Mouse (Mus musculus) heart, adult 8-10 months (tissue): ENCODE results near the gene Prtg. TPM values are rescaled to one million over a fixed set of nuclear protein-coding genes. Genes with fewer than 3 reads are reported as not detected.

Experiments used
- DNase-seq: peaks from one replicate; pipeline ENCODE4 v3.0.0; 2022; ENCODE audit warnings: low spot score
- total RNA-seq, 4 experiments: library from RNA; stranded (reverse); gene quantifications; 2 replicates each; pipeline ENCODE4 v1.2.4; 2022

Prtg gene
- total RNA-seq: under 1 TPM in 3 of 4 experiments, not detected in 1; 0.06 to 0.17 (median 0.12) TPM

- DNase-seq: no peak
Observed at GRCm38 (mm10) chr9:72806731-72807419, at the start of gene Prtg. Gene Prtg (plus strand): TSS chr9:72806874.

GRCm38 (mm10) chr9:72757143-72757542 lies 49.5 kb upstream of the Prtg start:
- no peak for DNase-seq

GRCm38 (mm10) chr9:72758705-72759131 lies 48.0 kb upstream of the Prtg start:
- no peak for DNase-seq

- DNase-seq: peak; percentile 43
Observed at GRCm38 (mm10) chr9:72763050-72763718, 43.5 kb upstream of the Prtg start.

GRCm38 (mm10) chr9:72766789-72767349 lies 39.8 kb upstream of the Prtg start:
- peak; percentile 85 for DNase-seq

GRCm38 (mm10) chr9:72775022-72775421 lies 31.7 kb upstream of the Prtg start:
- DNase-seq: no peak

GRCm38 (mm10) chr9:72779004-72779403 lies 27.7 kb upstream of the Prtg start:
- no peak for DNase-seq

- DNase-seq: no peak
Observed at GRCm38 (mm10) chr9:72779733-72780132, 26.9 kb upstream of the Prtg start.

- DNase-seq: no peak
Observed at GRCm38 (mm10) chr9:72780694-72781093, 26.0 kb upstream of the Prtg start.

- no peak for DNase-seq
Observed at GRCm38 (mm10) chr9:72781466-72781865, 25.2 kb upstream of the Prtg start.

- no peak for DNase-seq
Observed at GRCm38 (mm10) chr9:72782121-72782520, 24.6 kb upstream of the Prtg start.

GRCm38 (mm10) chr9:72787732-72788131 lies 18.9 kb upstream of the Prtg start:
- no peak for DNase-seq

- no peak for DNase-seq
Observed at GRCm38 (mm10) chr9:72790530-72791212, 16.0 kb upstream of the Prtg start.

- DNase-seq: no peak
Observed at GRCm38 (mm10) chr9:72791213-72791582, 15.5 kb upstream of the Prtg start.

- DNase-seq: peak; percentile 24
Observed at GRCm38 (mm10) chr9:72791681-72792080, 15.0 kb upstream of the Prtg start.

- no peak for DNase-seq
Observed at GRCm38 (mm10) chr9:72795243-72795642, 11.4 kb upstream of the Prtg start.

GRCm38 (mm10) chr9:72797136-72797621 lies 9.5 kb upstream of the Prtg start:
- DNase-seq: peak; percentile 80

GRCm38 (mm10) chr9:72803280-72803679 lies 3.4 kb upstream of the Prtg start:
- no peak for DNase-seq

GRCm38 (mm10) chr9:72806146-72806545 lies 528 bp upstream of the Prtg start:
- no peak for DNase-seq

- no peak for DNase-seq
Observed at GRCm38 (mm10) chr9:72807420-72808005, 839 bp downstream of the Prtg start.

- no peak for DNase-seq
Observed at GRCm38 (mm10) chr9:72808176-72808575, 1.5 kb downstream of the Prtg start.

GRCm38 (mm10) chr9:72808586-72808985 lies 1.9 kb downstream of the Prtg start:
- DNase-seq: no peak
